In genomic region chr1:52231939-52232765, GRCm38 (mm10) we compare ENCODE assay signal across 8 mouse cellular contexts. TPM values are rescaled to one million over a fixed set of nuclear protein-coding genes. Genes with fewer than 3 reads are reported as not detected.
DNase-seq lines count a peak whose midpoint lies in the region; ATAC-seq and TF ChIP-seq lines count a peak whose summit lies in the region.

No protein-coding gene starts in this region.

- peak overlapping the region; percentile 95 for H3K9ac ChIP-seq in limb, embryonic 12.5 days (replicated peaks)
- H3K9ac ChIP-seq in midbrain, embryonic 14.5 days (replicated peaks; ENCODE audit: low read length): peak overlapping the region; percentile 94

- no peak for TF ChIP-seq CTCF in kidney, adult 2 months (conservative IDR thresholded peaks at IDR 0.05; ENCODE audit: insufficient read depth, insufficient read length, low read depth, low read length)

- peak overlapping the region; percentile 92 for H3K4me3 ChIP-seq in embryonic facial prominence, embryonic 10.5 days
- peak overlapping the region; percentile 95 for H3K4me3 ChIP-seq in kidney, adult 2 months (ENCODE audit: insufficient read depth, low read depth, low read length)
- peak overlapping the region; percentile 94 for H3K4me3 ChIP-seq in limb, embryonic 12.5 days (replicated peaks)
- peak overlapping the region; percentile 96 for H3K4me3 ChIP-seq in midbrain, embryonic 14.5 days (replicated peaks; ENCODE audit: low read depth, low read length)

- H3K9me3 ChIP-seq in embryonic facial prominence, embryonic 10.5 days: no peaks in the 10 kb centered on the region
- H3K9me3 ChIP-seq in limb, embryonic 12.5 days: no peaks in the 10 kb centered on the region
- H3K9me3 ChIP-seq in midbrain, embryonic 14.5 days (ENCODE audit: control insufficient read depth, low read length): no peaks in the 10 kb centered on the region

- no peaks in the 10 kb centered on the region for H3K36me3 ChIP-seq in embryonic facial prominence, embryonic 10.5 days (replicated peaks)
- H3K36me3 ChIP-seq in kidney, adult 2 months (ENCODE audit: control insufficient read depth, insufficient read depth, low read length): no peaks in the 10 kb centered on the region
- H3K36me3 ChIP-seq in limb, embryonic 12.5 days: no peaks in the 10 kb centered on the region
- H3K36me3 ChIP-seq in midbrain, embryonic 14.5 days (ENCODE audit: control insufficient read depth, insufficient read depth, low read length): no peaks in the 10 kb centered on the region

- H3K27ac ChIP-seq in embryonic facial prominence, embryonic 10.5 days (replicated peaks): peak overlapping the region; percentile 97
- H3K27ac ChIP-seq in kidney, adult 2 months (ENCODE audit: insufficient read depth, low read depth, low read length): peak overlapping the region; percentile 86
- H3K27ac ChIP-seq in limb, embryonic 12.5 days: peak overlapping the region; percentile 96
- peak overlapping the region; percentile 96 for H3K27ac ChIP-seq in midbrain, embryonic 14.5 days (replicated peaks; ENCODE audit: low read depth, low read length)

- peak; percentile 20 to 69 for DNase-seq in urinary bladder, adult 18-20 months (ENCODE audit: low spot score in 2 of 2)
- DNase-seq in urinary bladder, postnatal 10 days (ENCODE audit: low spot score): no peak
- peak; percentile 79 for DNase-seq in embryonic facial prominence, embryonic 10.5 days (ENCODE audit: low spot score)
- DNase-seq in heart, adult 11 months: peak; percentile 97
- peak; percentile 58 for DNase-seq in kidney, adult 2 months
- DNase-seq in midbrain, embryonic 14.5 days: peak; percentile 81
- peak; percentile 65 for DNase-seq in spleen, adult 12 weeks (ENCODE audit: low spot score)

- peak overlapping the region; percentile 81 for H3K4me2 ChIP-seq in limb, embryonic 12.5 days
- peak overlapping the region; percentile 73 for H3K4me2 ChIP-seq in midbrain, embryonic 14.5 days (ENCODE audit: low read length)

- H3K27me3 ChIP-seq in embryonic facial prominence, embryonic 10.5 days (replicated peaks; ENCODE audit: low read depth, poor library complexity, severe bottlenecking): peaks cover 13% of the 10 kb centered on the region
- H3K27me3 ChIP-seq in kidney, adult 2 months (replicated peaks; ENCODE audit: control insufficient read depth, insufficient read depth, low read length): no peaks in the 10 kb centered on the region
- no peaks in the 10 kb centered on the region for H3K27me3 ChIP-seq in limb, embryonic 12.5 days
- H3K27me3 ChIP-seq in midbrain, embryonic 14.5 days (ENCODE audit: control insufficient read depth, insufficient read depth, low read length): peaks cover 4% of the 10 kb centered on the region

- peak; percentile 21 for ATAC-seq in limb, embryonic 12.5 days (ENCODE audit: insufficient number of reproducible peaks, insufficient read depth, low FRiP score, low TSS enrichment, low read depth)
- peak; percentile 61 for ATAC-seq in midbrain, embryonic 14.5 days (ENCODE audit: low FRiP score, low TSS enrichment)

- H3K4me1 ChIP-seq in embryonic facial prominence, embryonic 10.5 days: peaks cover 23% of the 10 kb centered on the region
- peaks cover 3% of the 10 kb centered on the region; the same call in 1 of the 2 replicates for H3K4me1 ChIP-seq in kidney, adult 2 months (ENCODE audit: control insufficient read depth, insufficient read depth, low read length)
- H3K4me1 ChIP-seq in limb, embryonic 12.5 days (replicated peaks): peaks cover 14% of the 10 kb centered on the region
- peaks cover 17% of the 10 kb centered on the region for H3K4me1 ChIP-seq in midbrain, embryonic 14.5 days (ENCODE audit: control insufficient read depth, insufficient read depth, low read length)

- WGBS in embryonic facial prominence, embryonic 10.5 days: under 1% methylated on average over 67 of the region's 69 CpGs
- WGBS in kidney, adult 2 months: under 1% methylated on average over 66 of the region's 69 CpGs
- under 1% methylated on average over 67 of the region's 69 CpGs for WGBS in limb, embryonic 12.5 days
- WGBS in midbrain, embryonic 14.5 days: under 1% methylated on average over 61 of the region's 69 CpGs

- TF ChIP-seq POLR2A in kidney, adult 2 months (IDR thresholded peaks at IDR 0.05; ENCODE audit: low read depth, low read length): no peak

RNA-seq across cellular contexts. Expression of gene Gls, which starts 0.9 kb away (rescaled TPM):
- 18.2 and 21.5 TPM in 2 replicates for polyA plus RNA-seq in embryonic facial prominence, embryonic 10.5 days (2016; fragmentation: Nextera tagmentation; extraction: Ambion mirVana)
- 55.0 and 62.9 TPM in 2 replicates for polyA plus RNA-seq in kidney, adult 2 months (2012; rRNA removed)
- 33.5 and 35.6 TPM in 2 replicates for polyA plus RNA-seq in limb, embryonic 12.5 days (2016; fragmentation: Nextera tagmentation; extraction: Ambion mirVana)
- 67.1 and 73.0 TPM in 2 replicates for polyA plus RNA-seq in midbrain, embryonic 14.5 days (2014; fragmentation: Nextera tagmentation; extraction: Ambion mirVana)
